Mouse (Mus musculus) myocyte (in vitro differentiated cells): ENCODE measurements at regions not wholly inside any gene's neighbourhood (a gene's known extent, or its start where the extent isn't known, plus 50 kb on each side); places are given as distances from the start of the nearest gene placed in this dataset.

ENCODE experiments used
- CEBPB ChIP-seq: IDR thresholded peaks from 2 replicates; pipeline ENCODE4 v1.6.1; 2011; ENCODE audit warnings: mild to moderate bottlenecking, moderate library complexity; ENCODE audit not compliant: poor library complexity, insufficient read depth, severe bottlenecking
- E2F4 ChIP-seq: IDR thresholded peaks from one replicate; pipeline ENCODE4 v1.6.1; 2011; ENCODE audit warnings: mild to moderate bottlenecking, control low read depth, moderate library complexity; ENCODE audit not compliant: insufficient read depth
- MAX ChIP-seq: IDR thresholded peaks from one replicate; pipeline ENCODE4 v1.6.1; 2011; ENCODE audit warnings: low read depth, mild to moderate bottlenecking, control low read depth
- MYOD1 ChIP-seq, 3 experiments: IDR thresholded peaks; one replicate each; pipeline ENCODE4 v1.6.1; 2011; ENCODE audit warnings: control low read depth in 2 of 3, low read depth in 2 of 3, mild to moderate bottlenecking in 2 of 3, moderate library complexity in 1 of 3; ENCODE audit not compliant: insufficient read length in 2 of 3, control insufficient read depth in 1 of 3
- MYOG ChIP-seq, 3 experiments: IDR thresholded peaks; one replicate each; pipeline ENCODE4 v1.6.1; 2011; ENCODE audit warnings: control low read depth in 2 of 3, low read depth in 2 of 3, mild to moderate bottlenecking in 2 of 3; ENCODE audit not compliant: insufficient read length in 2 of 3, control insufficient read depth in 1 of 3, insufficient read depth in 1 of 3
- POLR2A ChIP-seq: IDR thresholded peaks from one replicate; pipeline ENCODE4 v1.6.1; 2011; ENCODE audit warnings: low read depth, mild to moderate bottlenecking, control low read depth, moderate library complexity; ENCODE audit not compliant: insufficient read length
- POLR2AphosphoS2 ChIP-seq: IDR thresholded peaks from one replicate; pipeline ENCODE4 v1.6.1; 2011; ENCODE audit warnings: low read depth, control low read depth; ENCODE audit not compliant: insufficient read length
- REST ChIP-seq: IDR thresholded peaks from one replicate; pipeline ENCODE4 v1.6.1; 2011; ENCODE audit warnings: mild to moderate bottlenecking, control low read depth, moderate library complexity; ENCODE audit not compliant: insufficient read depth, insufficient read length
- SRF ChIP-seq: IDR thresholded peaks from one replicate; pipeline ENCODE4 v1.6.1; 2011; ENCODE audit warnings: low read depth; ENCODE audit not compliant: control insufficient read depth, insufficient read length
- TCF12 ChIP-seq: IDR thresholded peaks from one replicate; pipeline ENCODE4 v1.6.1; 2011; ENCODE audit warnings: mild to moderate bottlenecking, control low read depth; ENCODE audit not compliant: poor library complexity, insufficient read depth, severe bottlenecking
- USF1 ChIP-seq: IDR thresholded peaks from one replicate; pipeline ENCODE4 v1.6.1; 2011; ENCODE audit warnings: low read depth, mild to moderate bottlenecking, control low read depth, moderate library complexity

DNA sequence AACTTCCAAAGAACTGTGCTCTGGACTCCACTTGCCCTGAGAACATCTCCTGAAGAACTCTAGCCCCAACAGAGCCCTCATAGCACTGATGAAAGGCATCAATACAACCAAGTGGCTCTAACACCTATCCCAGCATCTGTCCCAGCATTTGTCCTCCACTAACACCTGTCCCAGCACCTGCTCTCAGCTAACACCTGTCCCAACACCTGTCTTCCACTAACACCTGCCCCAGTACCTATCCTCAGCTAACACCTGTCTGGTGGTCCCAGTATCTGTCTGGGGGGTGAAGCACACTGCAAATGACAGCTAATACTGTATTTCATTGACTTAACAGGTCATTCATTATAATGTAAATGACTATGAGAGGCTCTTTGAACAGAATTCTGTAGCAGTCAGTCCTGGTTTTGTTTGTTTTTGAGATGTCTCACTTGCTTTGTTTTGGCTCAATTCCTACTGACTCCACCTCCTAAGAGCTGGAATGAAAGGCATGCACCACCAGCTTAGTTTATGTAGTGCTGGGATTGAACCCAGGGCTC lies 54.7 kb upstream of the Car12 start:
- TF ChIP-seq POLR2A (no peak), MAX (no peak), MYOG (IDR thresholded peaks at IDR 0.05; ENCODE audit: control insufficient read depth in 1 of 3, insufficient read depth in 1 of 3, insufficient read length in 2 of 3, low read depth in 2 of 3) (peak in 1 of 3 experiments; percentile 33), E2F4 (no peak), MYOD1 (IDR thresholded peaks at IDR 0.05; ENCODE audit: control insufficient read depth in 1 of 3, insufficient read length in 2 of 3, low read depth in 2 of 3) (peak in 1 of 3 experiments; percentile 54), USF1 (no peak), CEBPB (no peak), REST (no peak), TCF12 (no peak), SRF (no peak), POLR2AphosphoS2 (no peak)
